Mouse (Mus musculus) heart, embryonic 11.5 days (tissue): ENCODE measurements around the gene Pink1. TPM values are rescaled to one million over a fixed set of nuclear protein-coding genes. Genes with fewer than 3 reads are reported as not detected.

Source experiments
- ATAC-seq: fragments of 200-750 bp; cut with Nextera tagmentation; replicated peaks from 2 replicates; pipeline ENCODE4 v1.8.0; 2017; ENCODE audit warnings: moderate library complexity; ENCODE audit not compliant: insufficient number of reproducible peaks, low FRiP score, low TSS enrichment
- H3K27ac ChIP-seq: fragments of 300-500 bp; sonication (generic); 2 replicates; pipeline ENCODE4 v1.5.1; 2014; ENCODE audit warnings: mild to moderate bottlenecking, low read depth, low read length
- H3K27me3 ChIP-seq: fragments of 300-500 bp; sonication (generic); 2 replicates; pipeline ENCODE4 v1.6.1; 2014; ENCODE audit warnings: mild to moderate bottlenecking, low read length, mixed read lengths; ENCODE audit not compliant: control insufficient read depth, insufficient read depth
- H3K36me3 ChIP-seq: fragments of 300-500 bp; sonication (generic); 2 replicates; pipeline ENCODE4 v1.6.1; 2014; ENCODE audit warnings: mild to moderate bottlenecking, low read length, moderate library complexity, mixed read lengths; ENCODE audit not compliant: control insufficient read depth, insufficient read depth
- H3K4me1 ChIP-seq: fragments of 300-500 bp; sonication (generic); 2 replicates; pipeline ENCODE4 v1.6.1; 2014; ENCODE audit warnings: low read length; ENCODE audit not compliant: control insufficient read depth, insufficient read depth
- H3K4me2 ChIP-seq: fragments of 300-500 bp; sonication (generic); 2 replicates; pipeline ENCODE4 v1.6.1; 2014; ENCODE audit warnings: mild to moderate bottlenecking, moderate library complexity
- H3K4me3 ChIP-seq: fragments of 300-500 bp; sonication (generic); 2 replicates; pipeline ENCODE4 v1.5.1; 2014; ENCODE audit warnings: low read depth, low read length
- H3K9ac ChIP-seq: fragments of 300-500 bp; sonication (generic); 2 replicates; pipeline ENCODE4 v1.6.1; 2014; ENCODE audit warnings: mild to moderate bottlenecking, low read depth, low read length, moderate library complexity
- H3K9me3 ChIP-seq: fragments of 300-500 bp; sonication (generic); replicated peaks from 2 replicates; pipeline ENCODE4 v1.6.1; 2016; ENCODE audit warnings: low read length; ENCODE audit not compliant: control insufficient read depth
- WGBS: fragments of 180-500 bp; shearing (Covaris S2); extraction: QIAGEN DNeasy Blood & Tissue Kit; methylation state at CpG from one replicate; pipeline ENCODE4 v1.1.7; 2014; ENCODE audit not compliant: insufficient replicate concordance; 5-methylcytosine and 5-hydroxymethylcytosine counted together
- polyA plus RNA-seq: library from polyadenylated mRNA; unstranded; fragments of >200 nt; fragmentation: Nextera tagmentation; extraction: Ambion mirVana; gene quantifications from 2 replicates; pipeline ENCODE4 v1.2.1, GENCODE M21; 2014

Pink1 gene
- polyA plus RNA-seq, 1 experiment from 2014 or later = 22.9 TPM

DNA sequence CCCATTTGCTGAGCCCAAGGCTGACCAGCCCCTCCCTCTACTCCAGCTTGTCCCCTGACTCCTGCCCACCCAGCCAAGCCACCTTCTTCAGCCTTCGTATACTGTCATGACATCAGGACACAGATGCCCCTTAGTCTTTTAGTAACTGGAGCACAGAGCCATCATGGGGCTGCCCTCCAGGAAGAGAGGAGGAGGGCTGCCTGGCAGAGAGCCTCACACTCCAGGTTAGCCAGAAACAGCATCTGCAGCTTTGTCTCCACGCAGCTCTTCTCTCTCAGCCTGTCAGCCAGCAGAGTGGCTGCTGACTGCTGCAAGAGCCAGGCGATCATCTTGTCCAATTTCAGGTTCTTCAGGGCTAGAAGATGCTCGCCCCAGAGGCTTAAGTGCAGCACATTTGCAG is 12.3 kb downstream of the Pink1 start:
- Histone ChIP-seq H3K4me2 (no peak overlapping the region), H3K27ac (no peak overlapping the region), H3K4me1 (no peaks in the 10 kb centered on the region), H3K9me3 (no peaks in the 10 kb centered on the region; the same call in 1 of the 2 replicates), H3K36me3 (peaks cover 44% of the 10 kb centered on the region), H3K9ac (no peak overlapping the region), H3K27me3 (no peaks in the 10 kb centered on the region; the same call in 1 of the 2 replicates), H3K4me3 (no peak overlapping the region)
- ATAC-seq = no peak
- 88% methylated on average over 4 of the region's 4 CpGs for whole genome bisulfite sequencing

DNA sequence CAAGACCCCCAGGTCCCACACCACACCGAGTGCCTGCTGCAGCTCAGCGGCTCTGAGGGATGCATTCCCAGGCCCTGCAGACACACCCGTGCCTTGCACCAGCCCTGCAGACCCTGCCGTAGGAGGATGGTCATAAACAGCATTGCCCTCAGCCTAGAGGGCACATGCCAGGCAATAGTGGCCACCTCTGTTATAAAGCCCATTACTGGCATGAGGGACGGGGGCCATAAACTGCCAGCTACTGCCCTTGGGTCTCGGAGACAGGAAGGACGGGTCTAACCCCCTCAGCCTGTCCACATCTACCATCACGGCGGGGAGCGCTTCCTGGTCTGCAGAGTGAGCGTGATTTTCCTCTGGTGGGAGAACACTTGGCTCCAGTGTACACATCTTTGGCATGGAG is 13.1 kb downstream of the Pink1 start:
- no peaks in the 10 kb centered on the region for H3K4me1 ChIP-seq
- WGBS = 89% methylated on average over 11 of the region's 11 CpGs
- H3K9me3 ChIP-seq = no peaks in the 10 kb centered on the region; the same call in 1 of the 2 replicates
- no peaks in the 10 kb centered on the region; the same call in 1 of the 2 replicates for H3K27me3 ChIP-seq
- no peak for ATAC-seq
- H3K4me2 ChIP-seq = no peak overlapping the region
- H3K9ac ChIP-seq = no peak overlapping the region
- no peak overlapping the region for H3K27ac ChIP-seq
- peaks cover 49% of the 10 kb centered on the region for H3K36me3 ChIP-seq
- no peak overlapping the region for H3K4me3 ChIP-seq

DNA sequence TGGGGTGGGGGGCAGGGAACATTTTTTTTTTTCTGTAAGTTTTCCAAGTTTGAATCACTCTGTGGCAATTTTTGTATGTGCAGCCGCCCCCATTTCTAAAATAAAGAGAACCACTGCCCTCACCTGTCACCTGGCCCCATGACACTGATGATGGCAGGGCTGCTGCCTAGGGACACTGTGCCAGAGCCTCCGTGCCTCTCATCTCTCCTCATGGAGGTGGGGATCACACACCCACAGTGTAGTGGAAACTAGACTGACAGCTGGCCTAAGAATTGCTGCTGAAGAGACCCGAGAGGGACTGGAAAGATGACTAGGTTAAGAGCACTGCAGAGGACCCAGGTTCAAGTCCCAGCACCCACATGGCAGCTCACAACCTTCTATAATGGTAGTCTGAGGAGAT is 14.0 kb downstream of the Pink1 start:
- no peak overlapping the region for H3K4me3 ChIP-seq
- H3K36me3 ChIP-seq = peaks cover 49% of the 10 kb centered on the region
- no peaks in the 10 kb centered on the region for H3K4me1 ChIP-seq
- H3K4me2 ChIP-seq = no peak overlapping the region
- H3K27ac ChIP-seq = no peak overlapping the region
- ATAC-seq = no peak
- whole genome bisulfite sequencing = 95% methylated on average over 3 of the region's 3 CpGs
- no peaks in the 10 kb centered on the region; the same call in 1 of the 2 replicates for H3K27me3 ChIP-seq
- no peak overlapping the region for H3K9ac ChIP-seq
- no peaks in the 10 kb centered on the region; the same call in 1 of the 2 replicates for H3K9me3 ChIP-seq

DNA sequence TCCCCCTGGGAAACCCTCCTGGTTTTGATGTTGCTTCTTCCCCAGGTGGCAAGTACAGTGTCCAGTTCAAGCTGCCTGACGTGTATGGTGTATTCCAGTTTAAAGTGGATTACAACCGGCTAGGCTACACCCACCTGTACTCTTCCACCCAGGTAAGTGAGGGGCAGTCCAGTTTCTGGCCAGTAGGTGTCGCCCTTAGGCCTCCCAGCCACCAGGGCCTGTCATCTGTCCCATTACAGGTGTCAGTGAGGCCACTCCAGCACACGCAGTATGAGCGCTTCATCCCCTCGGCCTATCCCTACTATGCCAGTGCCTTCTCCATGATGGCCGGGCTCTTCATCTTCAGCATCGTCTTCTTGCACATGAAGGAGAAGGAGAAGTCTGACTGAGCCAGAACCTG is 14.5 kb downstream of the Pink1 start:
- Histone ChIP-seq H3K9ac (no peak overlapping the region), H3K36me3 (peaks cover 44% of the 10 kb centered on the region), H3K9me3 (no peaks in the 10 kb centered on the region; the same call in 1 of the 2 replicates), H3K4me2 (no peak overlapping the region), H3K27ac (no peak overlapping the region), H3K4me1 (no peaks in the 10 kb centered on the region), H3K27me3 (no peaks in the 10 kb centered on the region), H3K4me3 (no peak overlapping the region)
- ATAC-seq = 0 out of 2 replicates have a peak, but pooled peaks have one; percentile 27
- 62% methylated on average over 8 of the region's 8 CpGs for WGBS

DNA sequence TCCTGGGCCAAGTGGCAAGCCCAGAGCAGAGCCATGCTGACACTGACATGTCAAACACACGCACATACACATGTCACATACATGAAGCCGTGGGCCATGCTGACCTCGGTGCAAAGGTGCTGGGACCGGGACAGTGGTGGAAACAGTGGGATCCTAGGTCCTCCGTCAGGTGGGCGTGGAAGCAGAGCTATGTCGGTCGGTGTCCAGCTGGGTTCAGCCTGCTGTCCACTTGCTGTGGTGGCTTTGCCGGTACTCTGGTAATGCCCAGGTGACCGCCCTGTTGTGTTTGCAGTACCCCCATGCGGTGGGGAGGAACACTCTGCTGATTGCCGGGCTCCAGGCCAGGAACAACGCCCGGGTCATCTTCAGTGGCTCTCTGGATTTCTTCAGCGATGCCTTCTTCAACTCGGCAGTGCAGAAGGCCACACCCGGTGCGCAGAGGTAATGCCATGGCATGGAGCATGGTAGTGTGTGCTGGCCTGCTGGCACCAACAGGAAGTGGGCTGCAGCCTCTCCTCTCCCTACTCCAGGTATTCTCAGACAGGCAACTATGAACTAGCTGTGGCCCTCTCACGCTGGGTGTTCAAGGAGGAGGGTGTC is 15.7 kb downstream of the Pink1 start:
- 91% methylated on average over 19 of the region's 19 CpGs for WGBS

DNA sequence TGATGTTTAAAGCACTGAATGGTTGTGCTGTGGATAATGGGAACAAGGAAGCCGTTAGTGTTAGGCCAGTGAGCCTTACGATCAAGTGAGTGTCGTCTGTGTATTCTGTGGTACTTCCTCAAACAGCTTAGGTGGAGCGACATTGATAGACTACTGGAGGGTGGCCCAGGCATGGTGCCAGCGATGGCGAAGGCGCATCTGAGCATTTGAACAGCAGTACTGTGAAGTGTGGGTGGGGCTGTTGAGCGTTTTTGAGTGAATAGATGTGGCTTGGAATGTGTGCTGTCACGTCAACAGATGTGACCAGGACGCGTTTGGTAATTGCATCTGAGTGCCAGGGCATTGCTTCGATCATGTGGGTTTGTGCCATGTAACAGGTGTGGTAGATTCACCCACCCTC is 18.4 kb downstream of the Pink1 start:
- peaks cover 16% of the 10 kb centered on the region for H3K4me1 ChIP-seq
- no peak overlapping the region for H3K9ac ChIP-seq
- no peaks in the 10 kb centered on the region for H3K9me3 ChIP-seq
- H3K4me3 ChIP-seq = no peak overlapping the region
- H3K4me2 ChIP-seq = no peak overlapping the region
- ATAC-seq = no peak
- WGBS = 86% methylated on average over 12 of the region's 12 CpGs
- H3K27me3 ChIP-seq = no peaks in the 10 kb centered on the region
- H3K27ac ChIP-seq = no peak overlapping the region
- H3K36me3 ChIP-seq = peaks cover 28% of the 10 kb centered on the region

More for the DNA sequence above, 15.7 kb downstream of the Pink1 start:
- H3K27ac ChIP-seq = no peak overlapping the region
- no peak overlapping the region for H3K4me3 ChIP-seq
- no peaks in the 10 kb centered on the region for H3K27me3 ChIP-seq
- no peak for ATAC-seq
- no peaks in the 10 kb centered on the region for H3K9me3 ChIP-seq
- no peak overlapping the region for H3K4me2 ChIP-seq
- peaks cover 41% of the 10 kb centered on the region for H3K36me3 ChIP-seq
- H3K9ac ChIP-seq = no peak overlapping the region
- H3K4me1 ChIP-seq = peaks cover 6% of the 10 kb centered on the region

DNA sequence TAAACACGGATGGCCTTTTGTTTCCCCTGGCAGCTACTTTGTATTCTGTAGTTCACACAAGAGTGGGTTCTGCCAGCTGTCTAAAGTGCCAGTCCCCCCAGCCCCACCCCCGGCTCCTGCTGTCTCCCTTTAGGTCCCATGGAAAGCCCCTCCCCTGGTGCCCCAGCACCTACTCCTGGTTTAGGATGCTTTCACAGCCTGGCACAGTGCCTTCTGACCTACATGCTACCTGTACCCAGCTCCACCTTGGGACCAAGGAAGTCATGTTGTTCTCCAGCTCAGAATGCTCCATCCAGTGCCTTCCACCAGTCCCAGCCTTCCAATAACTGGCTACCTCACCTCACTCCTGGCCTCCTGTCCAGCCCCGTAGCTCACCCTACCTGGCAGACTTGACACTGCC is 19.1 kb downstream of the Pink1 start:
- ATAC-seq = no peak
- Histone ChIP-seq H3K4me3 (no peak overlapping the region), H3K4me2 (no peak overlapping the region), H3K27me3 (no peaks in the 10 kb centered on the region), H3K27ac (no peak overlapping the region), H3K4me1 (peaks cover 16% of the 10 kb centered on the region), H3K36me3 (peaks cover 22% of the 10 kb centered on the region), H3K9me3 (no peaks in the 10 kb centered on the region), H3K9ac (no peak overlapping the region)
- 88% methylated on average over 3 of the region's 3 CpGs for WGBS

GRCm38 (mm10) chr4:138304340-138305104 is 21.6 kb downstream of the Pink1 start, which contains the start of gene Ddost:
Ddost (plus strand) TSS chr4:138304730.
- peak; percentile 97 for ATAC-seq
- peak within 1 kb of the TSS; percentile 90 for H3K4me2 ChIP-seq
- under 1% methylated on average over 62 of the region's 64 CpGs for WGBS

More at GRCm38 (mm10) chr4:138304340-138305104, 21.6 kb downstream of the Pink1 start, which contains the start of gene Ddost:
- Histone ChIP-seq H3K36me3 (peaks cover 11% of the 10 kb centered on the region; the same call in 1 of the 2 replicates), H3K4me3 (peak within 1 kb of the TSS; percentile 77), H3K4me1 (peaks cover 16% of the 10 kb centered on the region), H3K27ac (peak within 1 kb of the TSS; percentile 62; the same call in 1 of the 2 replicates), H3K9ac (peak within 1 kb of the TSS; percentile 97), H3K9me3 (no peaks in the 10 kb centered on the region), H3K27me3 (no peaks in the 10 kb centered on the region)
